Mouse (Mus musculus) gastrocnemius, postnatal 14 days (tissue): Measurements from ENCODE around the gene Prg3. TPM values are rescaled to one million over a fixed set of nuclear protein-coding genes. Genes with fewer than 3 reads are reported as not detected.

Experiments
- DNase-seq: peaks from one replicate; pipeline ENCODE4 v3.0.0; 2021; ENCODE audit warnings: mixed read lengths
- intact Hi-C: fragments of 180-260 bp; cut with DNase I; formaldehyde crosslinking; loops from one replicate; pipeline ENCODE4 v1.15.1; 2025; ENCODE audit warnings: low total_unique reads
- long read RNA-seq, 2 experiments: library from polyadenylated mRNA; stranded (forward); transcript quantifications; one replicate each; pipeline ENCODE4 v2.0.0; 2021
- total RNA-seq, 2 experiments: library from RNA; stranded (reverse); gene quantifications; 2 replicates each; pipeline ENCODE4 v1.2.3; 2021

Prg3 gene
- total RNA-seq = not detected
- long read RNA-seq, experiment 1 = 0 reads
- long read RNA-seq, experiment 2 = 0 reads

- DNase-seq = no peak
- intact Hi-C loops = no loop called here
These were observed at the start of gene Prg3 for GRCm38 (mm10) chr2:84987930-84988329. TSS of gene Prg3 (plus strand) at chr2:84988215.

GRCm38 (mm10) chr2:84938249-84938946 lies 49.6 kb upstream of the Prg3 start:
- intact Hi-C loops = no loop called here
- DNase-seq = no peak

- no peak for DNase-seq
- intact Hi-C loops = no loop called here
These were observed 48.7 kb upstream of the Prg3 start for GRCm38 (mm10) chr2:84939306-84939705.

- DNase-seq = no peak
- intact Hi-C loops = no loop called here
These were observed 48.3 kb upstream of the Prg3 start for GRCm38 (mm10) chr2:84939711-84940110.

GRCm38 (mm10) chr2:84941332-84941731 lies 46.7 kb upstream of the Prg3 start:
- intact Hi-C loops = no loop called here
- no peak for DNase-seq

- intact Hi-C loops = no loop called here
- DNase-seq = no peak
These were observed 46.2 kb upstream of the Prg3 start for GRCm38 (mm10) chr2:84941795-84942194.

- no peak for DNase-seq
- intact Hi-C loops = no loop called here
These were observed 40.8 kb upstream of the Prg3 start for GRCm38 (mm10) chr2:84947154-84947771.

GRCm38 (mm10) chr2:84948252-84948651 lies 39.8 kb upstream of the Prg3 start:
- intact Hi-C loops = no loop called here
- no peak for DNase-seq

- no peak for DNase-seq
- intact Hi-C loops = no loop called here
These were observed 39.3 kb upstream of the Prg3 start for GRCm38 (mm10) chr2:84948721-84949120.

GRCm38 (mm10) chr2:84951027-84951426 lies 37.0 kb upstream of the Prg3 start:
- DNase-seq = no peak
- intact Hi-C loops = no loop called here

GRCm38 (mm10) chr2:84952251-84952650 lies 35.8 kb upstream of the Prg3 start:
- intact Hi-C loops = no loop called here
- no peak for DNase-seq

GRCm38 (mm10) chr2:84952693-84953092 lies 35.3 kb upstream of the Prg3 start:
- no peak for DNase-seq
- intact Hi-C loops = no loop called here

- intact Hi-C loops = loop anchor here (5.0 kb wide), 1 partner anchor 52 kb away; no protein-coding TSS in a partner anchor
These were observed 32.6 kb upstream of the Prg3 start for GRCm38 (mm10) chr2:84955435-84955834.

GRCm38 (mm10) chr2:84956274-84956673 lies 31.7 kb upstream of the Prg3 start:
- peak; percentile 51 for DNase-seq
- intact Hi-C loops = loop anchor here (5.0 kb wide), 1 partner anchor 51 kb away; no protein-coding TSS in a partner anchor

More at GRCm38 (mm10) chr2:84955435-84955834, 32.6 kb upstream of the Prg3 start:
- DNase-seq = no peak

GRCm38 (mm10) chr2:84958588-84959264 lies 29.3 kb upstream of the Prg3 start:
- intact Hi-C loops = loop anchor here (5.0 kb wide), 1 partner anchor 49 kb away; no protein-coding TSS in a partner anchor
- no peak for DNase-seq

GRCm38 (mm10) chr2:84961300-84961699 lies 26.7 kb upstream of the Prg3 start:
- DNase-seq = peak; percentile 69
- intact Hi-C loops = no loop called here

- intact Hi-C loops = no loop called here
- DNase-seq = no peak
These were observed 26.1 kb upstream of the Prg3 start for GRCm38 (mm10) chr2:84961901-84962300.

GRCm38 (mm10) chr2:84962906-84963507 lies 25.0 kb upstream of the Prg3 start:
- no peak for DNase-seq
- intact Hi-C loops = no loop called here

- DNase-seq = no peak
These were observed 23.8 kb upstream of the Prg3 start for GRCm38 (mm10) chr2:84964111-84964801.

More at GRCm38 (mm10) chr2:84964111-84964801, 23.8 kb upstream of the Prg3 start:
- intact Hi-C loops = no loop called here
